In genomic region chrX:140341656-140342392, GRCm38 (mm10) we compare ENCODE assay signal across 9 mouse cellular contexts. TPM values are rescaled to one million over a fixed set of nuclear protein-coding genes. Genes with fewer than 3 reads are reported as not detected.
DNase-seq lines count a peak whose midpoint lies in the region; ATAC-seq lines count a peak whose summit lies in the region.
"Had no signal": no experiment of that assay in that cellular context is flagged by ENCODE, and none has a peak within 500 bp of the region (broad histone marks: within the 10 kb centered on the region; RNA-seq: fewer than 3 reads in every experiment).

Frmpd3 (plus strand) TSS chrX:140342263.

- H3K4me3 ChIP-seq in heart, embryonic 16.5 days (ENCODE audit: low read length), result peak within 1 kb of the TSS; percentile 47
- H3K4me3 ChIP-seq in forebrain, embryonic 12.5 days (replicated peaks), result peak within 1 kb of the TSS; percentile 32
- peak within 1 kb of the TSS; percentile 32 for H3K4me3 ChIP-seq in neural tube, embryonic 12.5 days

- H3K36me3 ChIP-seq in heart, embryonic 16.5 days (ENCODE audit: control insufficient read depth, insufficient read depth), result no peaks in the 10 kb centered on the region
- no peaks in the 10 kb centered on the region for H3K36me3 ChIP-seq in forebrain, embryonic 12.5 days (replicated peaks)
- H3K36me3 ChIP-seq in neural tube, embryonic 12.5 days, result no peaks in the 10 kb centered on the region

- ATAC-seq in heart, embryonic 16.5 days (replicated peaks; ENCODE audit: extremely low read depth, insufficient read depth, low FRiP score), result no peak
- peak; percentile 86 for ATAC-seq in forebrain, embryonic 12.5 days (ENCODE audit: low FRiP score)
- peak; percentile 89 for ATAC-seq in neural tube, embryonic 12.5 days (ENCODE audit: low FRiP score, low read depth)

- intact Hi-C loops in gastrocnemius, postnatal 36 days (cut with DNase I), result no loop called here

- peak within 1 kb of the TSS; percentile 74 for H3K4me2 ChIP-seq in heart, embryonic 16.5 days (ENCODE audit: low read depth, low read length)
- peak within 1 kb of the TSS; percentile 57 for H3K4me2 ChIP-seq in forebrain, embryonic 12.5 days
- peak within 1 kb of the TSS; percentile 71 for H3K4me2 ChIP-seq in neural tube, embryonic 12.5 days (replicated peaks)

- no peaks in the 10 kb centered on the region for H3K9me3 ChIP-seq in heart, embryonic 16.5 days (replicated peaks; ENCODE audit: control insufficient read depth, low read length)
- no peaks in the 10 kb centered on the region for H3K9me3 ChIP-seq in forebrain, embryonic 12.5 days
- H3K9me3 ChIP-seq in neural tube, embryonic 12.5 days, result no peaks in the 10 kb centered on the region

- H3K27me3 ChIP-seq in heart, embryonic 16.5 days (ENCODE audit: control insufficient read depth, insufficient read depth, low read length), result peaks cover 20% of the 10 kb centered on the region
- peaks cover 76% of the 10 kb centered on the region for H3K27me3 ChIP-seq in forebrain, embryonic 12.5 days
- H3K27me3 ChIP-seq in neural tube, embryonic 12.5 days (replicated peaks), result peaks cover 13% of the 10 kb centered on the region

- 18% methylated on average over 23 of the region's 24 CpGs for WGBS in heart, embryonic 16.5 days
- 24% methylated on average over 22 of the region's 24 CpGs for WGBS in forebrain, embryonic 12.5 days
- WGBS in neural tube, embryonic 12.5 days, result 19% methylated on average over 23 of the region's 24 CpGs

- DNase-seq in heart, postnatal 4 days, result no peak
- DNase-seq in brain, adult 2 months (ENCODE audit: low read depth, low spot score), result peak; percentile 23
- DNase-seq in layer of hippocampus, postnatal 25 days (ENCODE audit: extremely low spot score in 1 of 2, low spot score in 1 of 2), result peak in 1 of 2 experiments; percentile 7
- DNase-seq in urinary bladder, postnatal 36 days (ENCODE audit: low spot score in 2 of 2), result no peak
- no peak for DNase-seq in gastrocnemius, postnatal 36 days

- H3K27ac ChIP-seq in heart, embryonic 16.5 days (ENCODE audit: low read length), result no peak within 1 kb of the TSS
- H3K27ac ChIP-seq in forebrain, embryonic 12.5 days, result no peak within 1 kb of the TSS
- no peak within 1 kb of the TSS for H3K27ac ChIP-seq in neural tube, embryonic 12.5 days

- H3K4me1 ChIP-seq in heart, embryonic 16.5 days (ENCODE audit: control insufficient read depth, insufficient read depth, low read length), result no peaks in the 10 kb centered on the region
- no peaks in the 10 kb centered on the region; the same call in 1 of the 2 replicates for H3K4me1 ChIP-seq in forebrain, embryonic 12.5 days
- no peaks in the 10 kb centered on the region for H3K4me1 ChIP-seq in neural tube, embryonic 12.5 days

- peak within 1 kb of the TSS; percentile 54; the same call in 1 of the 2 replicates for H3K9ac ChIP-seq in heart, embryonic 16.5 days (ENCODE audit: low read length)
- peak within 1 kb of the TSS; percentile 48 for H3K9ac ChIP-seq in forebrain, embryonic 12.5 days
- peak within 1 kb of the TSS; percentile 38; the same call in 1 of the 2 replicates for H3K9ac ChIP-seq in neural tube, embryonic 12.5 days

RNA-seq across cellular contexts. Expression of gene Frmpd3, which starts in this region (rescaled TPM):
- 0.14 and 0.16 TPM in 2 replicates for polyA plus RNA-seq in heart, embryonic 16.5 days (2015; fragmentation: Nextera tagmentation; extraction: Ambion mirVana)
- total RNA-seq in heart, postnatal 4 days (2021), result not detected
- polyA plus RNA-seq in forebrain, embryonic 12.5 days (2016; fragmentation: Nextera tagmentation; extraction: Ambion mirVana), result 0.63 and 1.4 TPM in 2 replicates
- 10 to 100 TPM; 29.4 to 31.0 TPM for total RNA-seq in layer of hippocampus, postnatal 25 days (2021)
- 2.7 and 3.9 TPM in 2 replicates for polyA plus RNA-seq in neural tube, embryonic 12.5 days (2016; fragmentation: Nextera tagmentation; extraction: Ambion mirVana)
- not detected for total RNA-seq in gastrocnemius, postnatal 36 days (2021)
- polyA plus RNA-seq: liver, embryonic 16.5 days had no signal

Comparison
In these comparisons a context has a peak if more than half of its experiments do, and no peak if none do; other contexts are left out.
1. RNA of gene Frmpd3 (total RNA-seq): 29.4 to 31.0 TPM in layer of hippocampus, postnatal 25 days; not detected in gastrocnemius, postnatal 36 days and not detected in heart, postnatal 4 days; every median in the first group is over 10 times any median in the second.
2. Peak in every context shown above with its lines, with median percentiles within 50 percentile points of each other: H3K4me2 ChIP-seq, H3K4me3 ChIP-seq and H3K9ac ChIP-seq.